Mouse (Mus musculus) spleen, adult 2 months (tissue): ENCODE data around the gene Mical3. TPM values are rescaled to one million over a fixed set of nuclear protein-coding genes. Genes with fewer than 3 reads are reported as not detected.

Source experiments
- DNase-seq, 2 experiments: peaks; one replicate each; pipeline versions ENCODE4 v3.0.0 to v3.0.0-alpha.2; 2012 to 2021; ENCODE audit warnings: low spot score in 2 of 2, low read depth in 1 of 2
- H3K27ac ChIP-seq: fragments of 200-500 bp; 2 replicates; pipeline ENCODE4 v1.5.1; 2012; ENCODE audit warnings: low read length, inconsistent platforms; ENCODE audit not compliant: insufficient read depth
- H3K27me3 ChIP-seq: fragments of 200-500 bp; 2 replicates; pipeline ENCODE4 v1.6.1; 2012; ENCODE audit warnings: mild to moderate bottlenecking, moderate library complexity, low read length, inconsistent platforms; ENCODE audit not compliant: control insufficient read depth, insufficient read depth
- H3K36me3 ChIP-seq: fragments of 200-500 bp; 2 replicates; pipeline ENCODE4 v1.6.1; 2012; ENCODE audit warnings: mild to moderate bottlenecking, low read length, inconsistent platforms; ENCODE audit not compliant: control insufficient read depth, insufficient read depth
- H3K4me1 ChIP-seq: fragments of 200-500 bp; 2 replicates; pipeline ENCODE4 v1.6.1; 2011; ENCODE audit warnings: inconsistent platforms; ENCODE audit not compliant: control insufficient read depth, insufficient read depth, insufficient read length
- H3K4me3 ChIP-seq: fragments of 200-500 bp; 2 replicates; pipeline ENCODE4 v1.5.1; 2011; ENCODE audit warnings: mild to moderate bottlenecking, inconsistent platforms; ENCODE audit not compliant: insufficient read depth, insufficient read length; ENCODE audit errors: extremely low read depth
- CTCF ChIP-seq: fragments of 200-500 bp; IDR thresholded peaks from 2 replicates; pipeline ENCODE4 v1.5.1; 2011; ENCODE audit warnings: mild to moderate bottlenecking, inconsistent platforms; ENCODE audit not compliant: insufficient read depth, insufficient read length, insufficient replicate concordance; ENCODE audit errors: extremely low read depth
- POLR2A ChIP-seq: fragments of 200-500 bp; IDR thresholded peaks from 2 replicates; pipeline ENCODE4 v1.6.1; 2011; ENCODE audit warnings: low read depth, low read length, inconsistent platforms
- WGBS: fragments of 180-500 bp; shearing (Covaris S2); methylation state at CpG from one replicate; pipeline ENCODE4 v1.1.7; 2018; 5-methylcytosine and 5-hydroxymethylcytosine counted together
- polyA plus RNA-seq: library from polyadenylated mRNA; depleted of rRNA; stranded (reverse); fragments of >200 nt; gene quantifications from 2 replicates; pipeline ENCODE4 v1.2.3, GENCODE M21; 2012

Mical3 gene
- polyA plus RNA-seq, 1 experiment, result 11.2 TPM

DNA sequence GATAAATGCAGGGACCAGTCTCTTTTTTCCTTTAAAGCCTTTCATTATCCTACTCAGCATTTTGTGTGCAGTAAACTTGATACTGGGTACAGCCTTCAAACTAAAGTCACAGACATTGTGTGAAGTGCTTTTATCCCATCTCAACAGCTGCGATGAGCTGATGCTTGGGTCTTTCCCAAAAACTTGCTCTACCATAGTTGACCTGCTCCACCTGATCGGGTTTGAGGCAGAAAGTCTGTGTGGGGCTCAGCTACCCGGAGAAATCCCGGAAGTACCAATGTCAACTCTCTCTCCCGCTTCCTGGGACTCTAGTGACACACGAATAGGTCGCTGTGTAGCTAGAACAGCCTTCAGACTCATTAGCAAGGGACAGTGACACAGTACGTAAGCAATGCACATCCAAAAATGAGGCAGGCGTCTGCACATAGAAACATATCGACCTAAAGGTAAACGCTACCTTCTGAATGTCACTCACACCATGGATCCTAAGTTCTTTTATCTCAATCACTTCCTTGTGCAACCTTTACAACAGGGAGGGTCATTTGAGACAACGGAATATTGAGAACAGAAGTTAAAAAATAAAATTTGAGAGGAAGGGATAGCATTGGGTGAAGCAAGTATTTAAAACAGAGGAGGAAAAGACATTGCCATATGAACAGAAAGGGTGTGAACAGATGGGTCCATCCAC, 191.9 kb downstream of the Mical3 start:
- Histone ChIP-seq H3K4me1 (no peaks in the 10 kb centered on the region; the same call in 1 of the 2 replicates), H3K36me3 (no peaks in the 10 kb centered on the region), H3K27me3 (no peaks in the 10 kb centered on the region), H3K27ac (peak overlapping the region; percentile 4; the same call in 1 of the 2 replicates), H3K4me3 (no peak overlapping the region)
- DNase-seq, result no peak
- WGBS, result 88% methylated on average over 12 of the region's 12 CpGs
- no peak for TF ChIP-seq CTCF
- TF ChIP-seq POLR2A, result no peak

GRCm38 (mm10) chr6:120937999-120938608, 192.7 kb downstream of the Mical3 start:
- DNase-seq, result no peak
- Histone ChIP-seq H3K4me1 (no peaks in the 10 kb centered on the region; the same call in 1 of the 2 replicates), H3K36me3 (no peaks in the 10 kb centered on the region), H3K27me3 (no peaks in the 10 kb centered on the region), H3K27ac (no peak overlapping the region), H3K4me3 (no peak overlapping the region)
- TF ChIP-seq CTCF (no peak), POLR2A (no peak)
- WGBS, result 84% methylated on average over 11 of the region's 11 CpGs

- no peak overlapping the region for H3K27ac ChIP-seq
- WGBS, result 92% methylated on average over 16 of the region's 16 CpGs
- no peak overlapping the region for H3K4me3 ChIP-seq
- TF ChIP-seq POLR2A (no peak), CTCF (no peak)
- H3K4me1 ChIP-seq, result peaks cover 3% of the 10 kb centered on the region; the same call in 1 of the 2 replicates
- H3K36me3 ChIP-seq, result no peaks in the 10 kb centered on the region
- no peaks in the 10 kb centered on the region for H3K27me3 ChIP-seq
- DNase-seq, result no peak
Measured at GRCm38 (mm10) chr6:120937104-120937617, 193.6 kb downstream of the Mical3 start.

DNA sequence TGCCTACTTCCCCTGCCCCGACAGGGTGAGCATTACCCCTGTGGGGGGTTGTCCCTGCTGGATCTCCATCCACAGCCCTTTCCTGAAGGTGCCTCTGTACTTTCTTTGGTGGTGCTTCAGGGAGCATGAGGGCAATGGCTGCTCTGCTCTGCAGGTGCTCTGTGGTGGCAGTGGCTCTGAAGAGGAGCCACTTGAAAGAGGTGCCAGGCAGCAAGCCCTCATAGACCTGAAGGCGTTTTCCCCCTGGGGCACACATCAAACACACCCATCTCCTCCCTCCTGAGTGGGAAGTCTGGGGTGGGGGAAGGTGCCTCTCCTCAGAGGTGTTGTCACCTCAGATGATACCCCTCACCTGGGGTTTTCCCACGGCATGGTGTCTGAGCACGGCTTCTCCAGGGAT, 196.6 kb downstream of the Mical3 start:
- H3K27me3 ChIP-seq, result no peaks in the 10 kb centered on the region
- 48% methylated on average over 4 of the region's 4 CpGs for WGBS
- DNase-seq, result no peak
- H3K4me3 ChIP-seq, result no peak overlapping the region
- TF ChIP-seq CTCF (no peak), POLR2A (no peak)
- H3K4me1 ChIP-seq, result peaks cover 15% of the 10 kb centered on the region; the same call in 1 of the 2 replicates
- H3K27ac ChIP-seq, result no peak overlapping the region
- H3K36me3 ChIP-seq, result no peaks in the 10 kb centered on the region

GRCm38 (mm10) chr6:120933670-120934069, 197.1 kb downstream of the Mical3 start:
- no peaks in the 10 kb centered on the region for H3K27me3 ChIP-seq
- TF ChIP-seq CTCF (no peak), POLR2A (no peak)
- peaks cover 15% of the 10 kb centered on the region; the same call in 1 of the 2 replicates for H3K4me1 ChIP-seq
- no peak overlapping the region for H3K4me3 ChIP-seq
- no peaks in the 10 kb centered on the region for H3K36me3 ChIP-seq
- DNase-seq, result no peak
- 86% methylated on average over 7 of the region's 7 CpGs for WGBS
- H3K27ac ChIP-seq, result no peak overlapping the region

DNA sequence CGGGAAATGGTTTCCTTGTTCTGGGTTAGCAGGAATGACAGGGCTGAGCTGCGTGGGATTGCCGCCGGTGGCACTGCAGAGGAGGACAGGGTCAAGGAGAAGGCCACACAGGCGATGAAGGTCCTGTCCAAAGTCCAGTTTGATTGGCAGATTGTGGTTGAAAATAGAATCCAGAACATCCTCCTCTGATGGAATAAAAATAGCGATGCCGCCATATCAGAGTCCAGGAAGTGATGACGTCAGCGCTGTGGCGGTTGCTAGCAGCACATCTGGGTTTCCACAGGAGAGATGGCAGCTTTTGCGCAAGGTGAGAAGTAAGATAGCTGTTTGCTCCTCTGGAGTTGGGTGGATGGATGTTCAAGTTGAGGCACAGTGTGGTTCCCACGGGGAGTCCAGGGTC, 198.2 kb downstream of the Mical3 start:
- Histone ChIP-seq H3K27me3 (no peaks in the 10 kb centered on the region), H3K4me1 (peaks cover 15% of the 10 kb centered on the region; the same call in 1 of the 2 replicates), H3K36me3 (no peaks in the 10 kb centered on the region), H3K4me3 (no peak overlapping the region), H3K27ac (no peak overlapping the region)
- no peak for DNase-seq
- 72% methylated on average over 12 of the region's 12 CpGs for WGBS
- TF ChIP-seq POLR2A (no peak), CTCF (no peak)
